Mouse (Mus musculus) embryonic fibroblast, embryonic 13.5 days (primary cell): Measurements from ENCODE around the gene Snapin. TPM values are rescaled to one million over a fixed set of nuclear protein-coding genes. Genes with fewer than 3 reads are reported as not detected.

Experiments used
- H3K27ac ChIP-seq: 2 replicates; pipeline ENCODE4 v1.5.1; 2012; ENCODE audit warnings: low read length, control low read depth, inconsistent platforms; ENCODE audit not compliant: insufficient read depth
- H3K4me1 ChIP-seq: 2 replicates; pipeline ENCODE4 v1.6.1; 2011; ENCODE audit warnings: low read length; ENCODE audit not compliant: control insufficient read depth, insufficient read depth
- H3K4me3 ChIP-seq: 2 replicates; pipeline ENCODE4 v1.5.1; 2011; ENCODE audit warnings: mild to moderate bottlenecking, control low read depth, low read length; ENCODE audit not compliant: insufficient read depth
- CTCF ChIP-seq: IDR thresholded peaks from 2 replicates; pipeline ENCODE4 v1.5.1; 2011; ENCODE audit warnings: mild to moderate bottlenecking, control low read depth, low read length, moderate library complexity, borderline replicate concordance; ENCODE audit not compliant: insufficient read depth
- POLR2A ChIP-seq: IDR thresholded peaks from 2 replicates; pipeline ENCODE4 v1.6.1; 2011; ENCODE audit warnings: low read depth, mild to moderate bottlenecking, control low read depth, low read length, moderate library complexity
- polyA plus RNA-seq: library from polyadenylated mRNA; stranded (reverse); fragments of >200 nt; gene quantifications from 2 replicates; pipeline ENCODE4 v1.2.4, GENCODE M21; 2011; ENCODE audit warnings: low read depth; ENCODE audit not compliant: missing spikeins, insufficient read length

Snapin gene
- polyA plus RNA-seq, 1 experiment: 102 TPM

- Histone ChIP-seq H3K27ac (peak overlapping the region; percentile 95), H3K4me1 (peaks cover 11% of the 10 kb centered on the region), H3K4me3 (no peak overlapping the region)
- TF ChIP-seq POLR2A (no peak), CTCF (no peak)
Observed at GRCm38 (mm10) chr3:90486998-90487397, 3.8 kb downstream of the Snapin start.

DNA sequence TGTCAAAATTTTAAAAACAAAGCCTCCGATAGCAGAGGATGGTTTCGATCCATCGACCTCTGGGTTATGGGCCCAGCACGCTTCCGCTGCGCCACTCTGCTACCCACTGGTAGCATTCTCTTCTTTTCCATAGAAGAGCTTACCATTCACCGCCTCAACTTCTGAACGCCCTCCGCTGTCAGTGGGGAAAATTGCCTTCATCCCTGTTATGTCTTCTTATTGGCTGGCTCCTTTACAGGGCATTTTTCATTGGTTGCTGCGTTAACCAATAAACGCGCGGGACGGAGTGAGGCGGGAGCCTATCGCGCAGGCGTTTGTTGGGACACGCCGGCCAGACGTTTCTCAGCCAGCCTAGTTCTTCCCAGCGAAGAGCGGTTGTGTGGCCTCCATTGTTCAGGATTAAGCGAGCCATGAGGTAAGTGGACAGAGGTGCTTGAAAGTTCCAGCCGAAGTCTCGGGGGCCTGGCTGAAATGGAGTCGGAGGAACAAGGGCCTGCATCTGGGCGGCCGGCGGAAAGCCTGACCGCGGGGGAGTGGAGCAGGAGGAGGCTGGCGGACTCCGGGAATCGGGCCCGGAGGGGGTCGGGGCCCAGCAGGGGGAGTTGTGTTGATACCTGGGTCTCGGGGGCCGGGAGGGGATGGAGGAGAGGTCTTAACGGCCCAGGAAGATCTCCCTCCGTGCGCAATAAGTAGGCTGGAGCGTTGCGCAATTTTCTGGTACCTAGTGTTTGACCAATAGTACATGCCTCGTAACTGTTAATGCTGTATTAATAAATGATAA lies 14.8 kb downstream of the Snapin start, which contains the start of gene Ilf2:
Gene Ilf2, plus strand, starts transcription at position 296 of the 781 bp plus-strand sequence.
- Histone ChIP-seq H3K27ac (peak within 1 kb of the TSS; percentile 69), H3K4me3 (peak within 1 kb of the TSS; percentile 99), H3K4me1 (no peaks in the 10 kb centered on the region)
- TF ChIP-seq POLR2A: peak; percentile 88
- no peak for TF ChIP-seq CTCF

DNA sequence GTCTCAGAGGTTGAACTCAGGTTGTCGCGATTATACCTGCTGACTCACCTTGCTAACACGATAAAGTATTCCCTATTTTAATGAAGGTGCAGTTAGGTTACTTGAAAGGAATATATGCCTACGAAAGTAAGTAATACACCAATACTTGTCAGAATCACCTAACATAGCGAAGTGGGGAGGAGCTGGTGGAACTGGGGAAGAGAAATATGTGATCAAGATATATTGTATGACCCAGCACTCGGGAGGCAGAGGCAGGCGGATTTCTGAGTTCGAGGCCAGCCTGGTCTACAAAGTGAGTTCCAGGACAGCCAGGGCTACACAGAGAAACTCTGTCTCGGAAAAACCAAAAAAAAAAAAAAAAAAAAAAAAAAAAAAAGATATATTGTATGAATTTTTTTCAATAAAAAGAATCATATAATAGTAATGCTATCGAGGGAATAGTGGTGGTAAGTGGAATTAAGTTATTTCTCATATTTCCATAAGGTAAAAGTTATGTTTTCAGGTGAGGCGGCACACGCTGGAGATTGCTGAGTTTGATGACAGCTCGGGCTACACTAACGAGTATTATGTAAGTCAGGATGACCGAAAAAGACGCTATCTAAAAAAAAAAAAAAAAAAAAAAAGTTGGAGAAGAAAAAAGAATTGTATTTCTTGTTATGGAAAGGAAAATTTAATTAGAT lies 15.5 kb downstream of the Snapin start:
- no peak for TF ChIP-seq POLR2A
- TF ChIP-seq CTCF: no peak
- H3K4me3 ChIP-seq: peak overlapping the region; percentile 9; the same call in 1 of the 2 replicates
- H3K27ac ChIP-seq: no peak overlapping the region
- H3K4me1 ChIP-seq: no peaks in the 10 kb centered on the region

DNA sequence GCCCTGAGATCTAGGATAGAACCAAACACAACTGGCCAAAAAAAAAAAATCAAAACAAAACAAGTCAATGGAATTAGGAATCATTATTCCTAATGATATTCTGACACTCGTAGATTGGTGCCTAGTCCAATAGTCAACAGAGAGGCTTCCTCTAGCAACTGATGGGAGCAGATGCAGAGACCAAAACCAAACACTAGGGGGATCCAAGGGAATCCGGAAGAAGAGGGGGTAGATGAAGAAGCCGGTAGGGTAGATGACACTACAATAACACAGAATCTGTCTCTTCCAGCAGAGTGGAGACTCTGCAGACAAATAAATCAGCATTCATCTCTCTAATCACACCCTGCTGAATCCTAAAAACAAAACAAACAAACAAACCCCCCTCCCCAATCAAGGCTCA lies 18.6 kb downstream of the Snapin start:
- TF ChIP-seq CTCF (no peak), POLR2A (no peak)
- no peak overlapping the region for H3K4me3 ChIP-seq
- no peaks in the 10 kb centered on the region for H3K4me1 ChIP-seq
- H3K27ac ChIP-seq: no peak overlapping the region

DNA sequence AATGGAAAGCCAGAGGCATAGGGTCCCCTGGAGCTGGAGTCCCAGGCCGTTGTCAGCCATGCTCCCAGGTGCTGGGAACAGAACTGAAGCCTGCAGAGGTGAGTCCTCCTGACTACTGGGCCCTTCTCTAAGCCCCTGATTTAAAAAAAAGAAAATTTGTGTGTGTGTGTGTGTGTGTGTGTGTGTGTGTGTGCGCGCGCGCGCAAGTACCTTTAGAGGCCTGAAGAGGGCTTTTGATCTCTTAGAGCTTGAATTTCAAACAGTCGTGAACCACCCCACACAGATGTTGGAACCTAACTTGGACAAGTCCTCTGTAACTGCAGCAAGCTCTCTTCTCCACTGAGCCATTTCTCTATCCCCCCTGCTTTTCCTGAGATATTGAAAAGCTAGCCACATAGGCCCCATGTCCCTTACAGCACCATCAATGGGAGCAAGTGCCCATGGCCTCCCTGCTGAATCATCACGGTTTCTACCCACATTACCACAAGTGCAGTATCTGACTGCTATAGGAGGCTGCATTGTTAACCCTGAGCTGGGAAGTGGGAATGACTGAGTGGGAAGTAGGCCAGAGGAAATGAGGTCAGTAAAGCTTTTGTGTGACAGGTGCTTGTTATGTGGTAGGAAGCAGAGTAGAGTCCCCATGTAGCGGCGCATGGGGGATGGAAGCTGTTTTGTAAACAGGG lies 23.1 kb downstream of the Snapin start:
- Histone ChIP-seq H3K27ac (no peak overlapping the region), H3K4me3 (no peak overlapping the region), H3K4me1 (no peaks in the 10 kb centered on the region)
- no peak for TF ChIP-seq POLR2A
- no peak for TF ChIP-seq CTCF

GRCm38 (mm10) chr3:90466311-90466766 lies 24.5 kb downstream of the Snapin start:
- H3K27ac ChIP-seq: no peak overlapping the region
- H3K4me1 ChIP-seq: no peaks in the 10 kb centered on the region
- TF ChIP-seq CTCF: peak; percentile 51; the same call in 1 of the 2 replicates
- no peak for TF ChIP-seq POLR2A
- peak overlapping the region; percentile 29 for H3K4me3 ChIP-seq

- Histone ChIP-seq H3K27ac (no peak within 1 kb of the TSS), H3K4me3 (peak within 1 kb of the TSS; percentile 36), H3K4me1 (no peaks in the 10 kb centered on the region)
- TF ChIP-seq CTCF: no peak
- TF ChIP-seq POLR2A: no peak
Observed at GRCm38 (mm10) chr3:90465686-90466310, 25.0 kb downstream of the Snapin start, which contains the start of gene Npr1. Gene Npr1, minus strand, starts transcription at chr3:90465866.

DNA sequence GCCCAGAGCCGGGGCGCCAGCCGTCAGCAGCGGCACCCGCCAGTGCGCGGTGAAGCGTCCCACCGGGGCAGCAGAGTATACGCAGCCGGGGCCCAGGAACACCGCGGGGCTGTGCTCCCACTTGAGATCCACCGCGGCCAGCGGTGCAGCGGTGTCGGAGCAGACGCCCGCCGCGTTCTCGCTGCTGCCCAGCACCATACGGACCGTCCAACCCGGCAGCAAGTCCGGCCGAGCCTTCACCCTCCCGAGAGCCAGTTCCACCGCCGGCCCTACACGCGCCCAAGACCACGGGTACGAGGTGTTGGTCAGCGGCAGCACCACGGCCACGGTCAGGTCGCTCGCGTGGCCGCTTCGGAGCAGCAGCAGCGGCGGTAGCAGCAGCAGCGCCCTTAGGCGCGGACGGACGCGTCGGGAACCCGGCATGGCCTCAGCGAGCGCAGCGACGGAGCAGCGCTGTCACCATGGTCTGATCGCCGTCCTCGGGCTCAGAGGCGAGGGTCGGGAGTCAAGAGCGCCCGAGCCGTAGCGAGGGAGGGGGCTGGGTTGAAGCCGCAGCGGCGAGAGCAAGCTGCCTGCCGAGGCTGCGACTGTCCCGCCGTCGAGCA lies 25.6 kb downstream of the Snapin start:
- TF ChIP-seq POLR2A (no peak), CTCF (no peak)
- no peak overlapping the region for H3K27ac ChIP-seq
- H3K4me1 ChIP-seq: no peaks in the 10 kb centered on the region
- H3K4me3 ChIP-seq: peak overlapping the region; percentile 36

- H3K4me1 ChIP-seq: no peaks in the 10 kb centered on the region
- H3K27ac ChIP-seq: no peak overlapping the region
- TF ChIP-seq POLR2A (no peak), CTCF (no peak)
- H3K4me3 ChIP-seq: no peak overlapping the region
Observed at GRCm38 (mm10) chr3:90464552-90465080, 26.2 kb downstream of the Snapin start.
